Mouse (Mus musculus) NIH3T3 (cell line): ENCODE data around the gene Olfr9.
"Not testable (repeated sequence)": the region's sequence is repeated elsewhere in the genome, so short reads cannot be mapped to it uniquely, and the experiment has no call there.

ENCODE experiments used
- DNase-seq: peaks from one replicate; pipeline ENCODE4 v3.0.0-alpha.2; 2012; ENCODE audit warnings: low read depth

Gene Olfr9

DNA sequence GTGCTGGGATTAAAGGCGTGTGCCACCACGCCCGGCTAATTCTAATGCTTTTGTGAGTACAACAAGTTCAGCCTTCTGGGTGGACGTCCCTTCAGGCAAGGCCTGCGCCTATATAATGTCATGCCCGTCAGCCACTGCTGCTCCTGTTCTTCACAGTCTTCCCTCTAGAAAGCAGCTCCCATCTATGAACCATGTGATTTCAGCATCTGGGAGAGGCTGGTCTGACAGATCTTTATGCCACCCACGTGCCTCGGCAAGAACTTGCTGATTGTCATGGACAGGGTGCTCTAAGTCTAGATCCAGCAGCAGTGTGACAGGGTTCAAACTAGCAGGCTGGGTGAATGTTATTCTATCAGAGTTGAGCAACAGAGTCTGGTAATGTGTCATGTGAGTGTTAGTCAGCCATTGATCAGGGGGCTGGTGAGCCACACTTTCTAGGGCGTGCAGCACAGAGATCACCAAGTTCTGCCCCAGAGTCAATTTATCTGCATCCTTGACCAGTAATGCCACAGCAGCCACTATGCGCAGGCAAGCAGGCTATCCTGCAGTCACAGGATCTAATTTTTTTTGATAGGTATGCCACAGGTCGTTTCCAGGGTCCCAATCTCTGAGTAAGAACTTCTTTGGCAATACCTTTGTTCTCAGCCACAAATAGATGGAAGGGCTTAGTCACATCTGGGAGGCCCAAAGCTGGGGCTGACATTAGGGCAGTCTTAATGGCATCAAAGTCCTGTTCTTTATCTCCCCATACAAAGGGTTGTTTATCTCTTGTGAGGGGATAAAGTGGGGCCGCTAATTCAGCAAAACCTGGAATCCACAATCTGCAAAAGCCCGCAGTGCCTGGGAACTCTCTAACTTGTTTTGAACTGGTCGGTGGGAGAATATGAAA is 15.0 kb downstream of the Olfr9 start:
- peak; percentile 53 for DNase-seq

DNA sequence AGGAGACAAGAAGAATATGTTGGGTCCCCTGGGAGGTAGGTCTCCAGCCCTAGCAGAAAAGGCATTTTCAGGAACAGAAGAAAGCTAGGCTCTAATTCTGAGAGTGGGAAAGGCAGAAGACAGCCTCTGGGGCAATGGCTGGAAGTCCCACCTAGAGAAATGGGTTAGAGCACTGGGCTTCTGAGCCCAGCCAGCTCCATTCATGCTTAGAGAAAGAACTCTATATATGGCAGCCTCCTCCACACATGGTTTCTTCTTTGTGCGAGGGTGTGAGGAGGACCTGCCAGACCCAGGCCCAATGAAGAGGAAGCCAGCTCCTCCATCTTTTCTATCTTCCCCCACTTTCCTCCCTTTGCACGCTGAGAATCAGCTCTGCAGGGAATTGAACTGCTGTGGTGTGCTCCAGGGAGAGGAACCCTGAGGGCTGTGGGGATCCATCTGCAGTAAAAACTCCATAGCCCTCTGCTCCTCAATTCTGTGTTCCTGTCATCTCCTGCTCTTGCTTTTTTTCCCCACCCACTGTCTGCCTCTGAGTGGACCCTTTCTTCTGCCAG is 21.1 kb downstream of the Olfr9 start, which contains the start of gene Olfr763:
Gene Olfr763, plus strand, starts transcription at position 504 of the 554 bp plus-strand sequence.
- no peak for DNase-seq

DNA sequence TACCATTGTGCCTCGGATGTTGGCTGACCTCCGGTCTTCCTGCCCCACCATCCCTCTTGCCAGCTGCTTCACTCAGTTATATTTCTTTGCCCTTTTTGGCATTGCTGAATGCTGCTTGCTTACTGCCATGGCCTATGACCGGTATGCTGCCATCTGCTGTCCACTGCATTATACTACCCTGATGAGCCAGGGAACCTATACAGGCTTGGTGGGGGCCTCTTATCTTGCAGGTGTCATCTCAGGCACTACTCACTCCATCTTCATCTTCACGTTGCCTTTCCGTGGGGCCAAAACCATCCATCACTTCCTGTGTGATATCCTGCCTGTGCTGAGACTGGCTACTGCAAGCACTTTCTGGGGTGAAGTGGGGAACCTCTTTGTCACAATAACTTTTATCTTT is 22.3 kb downstream of the Olfr9 start:
- not testable (repeated sequence) for DNase-seq

DNA sequence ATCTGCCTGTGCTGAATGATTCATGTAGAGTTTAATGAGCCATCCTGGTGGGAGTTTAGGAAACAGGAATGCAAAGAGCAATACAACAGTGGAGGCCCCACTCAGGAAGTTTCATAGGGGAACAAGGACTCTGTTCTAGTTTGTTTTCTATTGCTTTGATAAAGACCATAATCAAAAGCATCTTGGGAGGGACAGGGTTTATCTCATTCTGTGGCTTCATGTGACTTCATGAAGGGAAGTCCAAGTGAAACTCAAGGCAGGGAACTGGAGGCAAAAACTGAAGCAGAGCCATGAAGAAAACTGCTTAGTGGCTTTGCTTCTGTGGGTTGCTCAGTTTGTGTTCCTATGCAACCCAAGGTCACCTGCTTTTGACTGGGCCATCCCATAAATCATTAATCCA is 25.2 kb downstream of the Olfr9 start:
- DNase-seq = no peak

DNA sequence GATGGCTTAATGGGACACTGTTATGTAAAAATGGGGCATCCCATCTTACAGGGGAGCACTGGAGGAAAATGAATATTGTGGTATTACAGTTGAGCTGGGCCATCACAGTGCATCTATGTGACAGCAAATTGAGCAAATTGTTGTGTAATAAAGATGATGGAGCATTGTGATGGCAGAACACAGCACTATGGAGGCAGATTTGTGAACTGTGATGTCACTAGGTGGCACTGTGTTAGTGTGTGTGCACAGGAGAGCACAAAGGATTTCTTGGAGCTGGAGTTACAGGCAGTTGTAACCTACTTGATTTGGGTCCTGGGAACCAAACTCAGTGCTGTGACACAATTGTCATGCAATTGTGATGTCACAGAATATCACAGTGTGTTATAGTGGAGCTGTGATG is 34.1 kb downstream of the Olfr9 start:
- no peak for DNase-seq

- DNase-seq = peak; percentile 77
Measured at GRCm38 (mm10) chr10:129026018-129026662, 36.9 kb downstream of the Olfr9 start.

- DNase-seq = no peak
Measured at GRCm38 (mm10) chr10:129028343-129028742, 39.1 kb downstream of the Olfr9 start.

DNA sequence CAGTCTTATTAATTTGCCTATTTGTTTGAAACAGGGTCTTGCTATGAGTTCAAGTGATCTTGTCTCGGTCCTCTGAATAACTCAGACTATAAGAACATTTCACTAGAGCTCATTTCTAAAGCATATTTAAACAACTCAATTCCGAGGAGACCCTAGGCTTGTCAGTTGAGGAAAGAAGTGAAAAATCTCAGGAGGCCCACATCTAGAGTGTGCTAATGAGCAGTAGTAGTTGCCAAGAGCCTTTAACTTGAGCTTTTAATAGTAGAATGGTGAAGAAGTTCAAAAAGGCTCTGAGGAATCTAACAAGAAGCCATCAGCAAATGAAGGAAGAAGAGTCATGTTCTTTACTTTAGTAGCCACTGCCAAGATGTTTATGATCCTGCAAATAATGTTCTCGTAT is 50.6 kb downstream of the Olfr9 start, which contains the start of gene Olfr764-ps1:
Gene Olfr764-ps1, minus strand, starts transcription at position 101 of the 400 bp plus-strand sequence.
- DNase-seq = no peak
